Mouse (Mus musculus) forebrain, embryonic 11.5 days (tissue): ENCODE data around the gene Ghrh. TPM values are rescaled to one million over a fixed set of nuclear protein-coding genes. Genes with fewer than 3 reads are reported as not detected.
A peak's percentile ranks its signal among the peaks of the same experiment; 100 is the strongest.

Experiments used
- ATAC-seq: fragments of 200-750 bp; cut with Nextera tagmentation; replicated peaks from 2 replicates; pipeline ENCODE4 v1.8.0; 2017; ENCODE audit warnings: moderate TSS enrichment; ENCODE audit not compliant: low FRiP score
- DNase-seq: peaks from one replicate; pipeline ENCODE4 v3.0.0-alpha.2; 2017; ENCODE audit warnings: low spot score
- H3K27ac ChIP-seq: fragments of 300-500 bp; sonication (generic); 2 replicates; pipeline ENCODE4 v1.5.1; 2014; ENCODE audit warnings: low read depth, low read length
- H3K27me3 ChIP-seq: fragments of 300-500 bp; sonication (generic); 2 replicates; pipeline ENCODE4 v1.6.1; 2014; ENCODE audit warnings: mild to moderate bottlenecking, low read length, mixed read lengths; ENCODE audit not compliant: control insufficient read depth, insufficient read depth
- H3K36me3 ChIP-seq: fragments of 300-500 bp; sonication (generic); 2 replicates; pipeline ENCODE4 v1.6.1; 2014; ENCODE audit warnings: mild to moderate bottlenecking, low read length, moderate library complexity, mixed read lengths; ENCODE audit not compliant: control insufficient read depth, insufficient read depth
- H3K4me1 ChIP-seq: fragments of 300-500 bp; sonication (generic); replicated peaks from 2 replicates; pipeline ENCODE4 v1.6.1; 2014; ENCODE audit warnings: low read length, mixed read lengths; ENCODE audit not compliant: control insufficient read depth, insufficient read depth
- H3K4me2 ChIP-seq: fragments of 300-500 bp; sonication (generic); 2 replicates; pipeline ENCODE4 v1.6.1; 2014; ENCODE audit warnings: low read depth, mild to moderate bottlenecking, low read length, moderate library complexity, mixed read lengths; ENCODE audit not compliant: severe bottlenecking
- H3K4me3 ChIP-seq: fragments of 300-500 bp; sonication (generic); 2 replicates; pipeline ENCODE4 v1.5.1; 2014; ENCODE audit warnings: low read depth, low read length
- H3K9ac ChIP-seq: fragments of 300-500 bp; sonication (generic); 2 replicates; pipeline ENCODE4 v1.6.1; 2014; ENCODE audit warnings: low read length
- H3K9me3 ChIP-seq: fragments of 300-500 bp; sonication (generic); 2 replicates; pipeline ENCODE4 v1.6.1; 2016; ENCODE audit warnings: low read length, mixed read lengths; ENCODE audit not compliant: control insufficient read depth
- WGBS: fragments of 180-500 bp; shearing (Covaris S2); extraction: QIAGEN DNeasy Blood & Tissue Kit; methylation state at CpG from one replicate; pipeline ENCODE4 v1.1.7; 2014; 5-methylcytosine and 5-hydroxymethylcytosine counted together
- polyA plus RNA-seq: library from polyadenylated mRNA; unstranded; fragments of >200 nt; fragmentation: Nextera tagmentation; extraction: Ambion mirVana; gene quantifications from 2 replicates; pipeline ENCODE4 v1.2.1, GENCODE M21; 2014

Ghrh gene
- polyA plus RNA-seq, 1 experiment from 2014 or later, result 1.5 TPM

DNA sequence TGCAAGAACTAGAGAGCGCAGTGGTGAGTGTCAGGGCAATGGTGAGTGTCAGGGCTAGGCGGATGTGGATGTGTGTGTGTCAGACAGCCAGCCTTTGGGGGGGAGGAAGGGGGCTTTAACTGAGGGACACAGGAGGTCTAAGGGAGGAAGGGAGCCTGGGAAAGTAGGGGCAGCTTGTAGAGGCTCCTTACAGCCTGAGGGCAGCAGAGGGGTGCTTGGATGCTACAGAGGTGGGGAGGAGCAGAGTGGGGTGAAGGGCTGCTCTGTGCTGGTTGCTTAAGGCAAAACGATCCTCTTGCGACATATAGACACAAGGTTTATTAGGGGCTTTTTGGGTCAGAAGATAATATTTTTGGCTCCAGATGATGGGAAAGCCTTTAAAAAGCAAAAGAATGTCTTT lies 37.5 kb upstream of the Ghrh start:
- H3K9ac ChIP-seq, result no peak overlapping the region
- ATAC-seq (no peak), DNase-seq (no peak)
- no peak overlapping the region for H3K4me3 ChIP-seq
- no peaks in the 10 kb centered on the region for H3K36me3 ChIP-seq
- WGBS, result 52% methylated on average over 4 of the region's 4 CpGs
- no peaks in the 10 kb centered on the region for H3K9me3 ChIP-seq
- no peaks in the 10 kb centered on the region for H3K27me3 ChIP-seq
- no peaks in the 10 kb centered on the region for H3K4me1 ChIP-seq
- no peak overlapping the region for H3K27ac ChIP-seq
- no peak overlapping the region for H3K4me2 ChIP-seq

DNA sequence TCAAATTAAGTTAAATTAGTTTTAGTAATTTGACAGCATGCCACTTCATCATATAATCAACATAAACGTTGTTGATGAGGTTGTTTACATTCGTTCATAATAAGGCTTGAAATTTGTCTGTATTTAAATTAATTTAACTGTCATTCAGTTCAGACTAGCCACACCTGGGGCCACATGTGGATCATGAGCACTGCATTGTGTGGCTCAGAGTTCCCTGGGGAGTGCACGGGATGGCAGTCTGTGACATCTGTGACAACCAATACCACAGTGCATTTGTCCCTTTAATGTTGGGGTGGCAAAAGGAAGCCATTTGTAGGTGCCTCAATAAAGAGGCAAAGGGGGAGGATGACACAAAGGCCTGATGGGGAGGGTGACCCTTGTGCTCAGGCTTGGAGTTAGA lies 29.7 kb upstream of the Ghrh start:
- H3K4me3 ChIP-seq, result no peak overlapping the region
- no peak overlapping the region for H3K9ac ChIP-seq
- DNase-seq (no peak), ATAC-seq (no peak)
- 53% methylated on average over 3 of the region's 3 CpGs for WGBS
- H3K27ac ChIP-seq, result no peak overlapping the region
- H3K4me1 ChIP-seq, result peaks cover 11% of the 10 kb centered on the region; the same call in 1 of the 2 replicates
- H3K4me2 ChIP-seq, result no peak overlapping the region
- no peaks in the 10 kb centered on the region for H3K36me3 ChIP-seq
- H3K9me3 ChIP-seq, result no peaks in the 10 kb centered on the region
- no peaks in the 10 kb centered on the region for H3K27me3 ChIP-seq

DNA sequence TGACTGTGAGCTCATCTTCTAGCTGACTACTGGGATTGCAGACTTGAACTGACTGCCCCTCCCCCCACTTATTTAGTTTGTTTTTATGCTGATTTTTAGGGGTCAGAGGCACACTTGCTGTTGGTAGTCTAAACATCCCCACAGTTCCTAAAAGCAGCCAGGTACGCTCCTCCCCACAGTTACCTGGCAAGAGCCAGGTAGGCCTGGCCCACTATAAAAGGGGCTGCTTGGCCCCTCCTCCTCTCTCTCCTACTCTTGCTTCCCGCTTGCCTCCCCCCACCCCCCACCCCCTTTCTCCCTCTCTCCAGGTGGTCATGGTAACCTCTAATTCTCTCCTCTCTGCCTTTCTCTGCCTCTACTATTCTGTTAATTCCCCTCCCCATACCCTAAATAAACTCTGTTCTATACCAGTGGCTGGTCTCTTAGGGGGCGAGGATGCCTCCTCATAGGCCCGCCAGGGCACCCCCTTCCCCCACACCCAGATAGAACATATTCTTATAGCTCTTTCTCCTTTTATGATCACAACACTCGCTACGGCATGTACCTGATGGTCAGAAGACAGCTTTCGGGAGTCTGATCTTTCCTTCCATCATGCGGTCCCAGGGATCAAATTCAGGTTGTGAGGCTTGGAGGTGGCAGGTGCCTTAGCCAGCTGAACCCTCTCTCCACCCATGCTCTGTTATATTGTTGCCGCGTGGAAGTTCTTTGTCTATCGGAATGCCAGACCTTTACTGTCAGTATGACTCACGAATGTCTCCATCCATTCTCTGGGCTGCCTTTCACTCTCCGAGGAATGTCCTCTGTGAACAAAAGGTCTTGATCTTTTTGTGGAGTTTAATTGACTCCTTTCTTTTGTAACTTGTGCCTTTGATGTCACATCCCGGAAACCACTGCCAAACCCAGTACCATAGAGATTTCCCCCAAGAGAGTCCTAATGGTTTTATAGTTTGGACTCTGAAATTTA lies 28.8 kb upstream of the Ghrh start:
- no peak overlapping the region for H3K4me3 ChIP-seq
- H3K27ac ChIP-seq, result 0 out of 2 replicates have a peak overlapping the region, but pooled peaks have one; percentile 46
- H3K9ac ChIP-seq, result no peak overlapping the region

DNA sequence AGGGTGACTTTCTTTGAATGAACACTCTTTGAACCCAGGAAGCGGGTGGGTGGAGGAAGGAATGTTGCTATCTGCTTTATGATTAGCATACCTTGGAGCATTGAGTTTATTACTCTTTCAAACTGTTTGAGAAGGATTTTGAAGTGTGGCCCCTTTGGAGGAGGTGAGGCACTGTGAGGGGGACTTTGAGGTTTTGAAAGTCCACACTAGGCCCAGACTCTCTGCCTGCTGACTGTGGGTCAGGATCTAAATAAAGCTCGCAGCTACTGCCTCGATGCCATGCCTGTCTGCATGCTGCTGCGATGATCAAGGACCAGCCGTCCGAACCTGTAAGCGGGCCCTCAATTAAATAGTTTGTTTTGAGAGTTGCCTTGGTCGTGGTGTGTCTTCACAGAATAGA lies 27.7 kb upstream of the Ghrh start:
- ATAC-seq, result no peak
- Histone ChIP-seq H3K4me1 (peaks cover 11% of the 10 kb centered on the region; the same call in 1 of the 2 replicates), H3K27ac (no peak overlapping the region), H3K4me3 (no peak overlapping the region), H3K9ac (no peak overlapping the region), H3K4me2 (no peak overlapping the region), H3K27me3 (no peaks in the 10 kb centered on the region), H3K9me3 (no peaks in the 10 kb centered on the region), H3K36me3 (no peaks in the 10 kb centered on the region; the same call in 1 of the 2 replicates)
- no peak for DNase-seq
- 63% methylated on average over 8 of the region's 8 CpGs for WGBS

More for the DNA sequence above, 28.8 kb upstream of the Ghrh start:
- H3K27me3 ChIP-seq, result no peaks in the 10 kb centered on the region
- ATAC-seq (no peak), DNase-seq (no peak)
- peaks cover 11% of the 10 kb centered on the region; the same call in 1 of the 2 replicates for H3K4me1 ChIP-seq
- no peaks in the 10 kb centered on the region for H3K9me3 ChIP-seq
- WGBS, result 11% methylated on average over 14 of the region's 14 CpGs
- H3K4me2 ChIP-seq, result 0 out of 2 replicates have a peak overlapping the region, but pooled peaks have one; percentile 12
- H3K36me3 ChIP-seq, result no peaks in the 10 kb centered on the region; the same call in 1 of the 2 replicates

DNA sequence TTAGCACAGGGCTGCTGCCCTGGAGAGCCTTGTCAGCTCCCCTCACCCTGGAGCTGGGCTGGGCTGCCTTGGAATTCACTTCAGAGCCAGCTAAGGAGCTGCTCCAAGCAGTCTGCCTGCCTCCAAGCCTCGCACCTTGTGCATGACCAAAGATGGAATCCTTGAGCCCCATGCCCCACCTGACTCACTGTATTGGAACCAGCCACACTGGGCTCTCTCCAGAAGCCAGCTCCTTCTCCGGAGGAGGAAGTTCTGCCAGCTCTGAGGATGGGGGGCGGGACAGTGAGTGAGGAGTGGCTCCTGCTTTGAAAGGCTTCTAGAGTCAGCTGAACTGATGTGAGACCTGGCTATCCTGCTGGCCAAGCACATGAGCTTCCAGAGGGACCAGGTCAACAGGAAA lies 26.4 kb upstream of the Ghrh start:
- Histone ChIP-seq H3K4me3 (no peak overlapping the region), H3K36me3 (no peaks in the 10 kb centered on the region; the same call in 1 of the 2 replicates), H3K9me3 (no peaks in the 10 kb centered on the region), H3K27ac (no peak overlapping the region), H3K27me3 (no peaks in the 10 kb centered on the region), H3K4me1 (peaks cover 11% of the 10 kb centered on the region; the same call in 1 of the 2 replicates), H3K4me2 (no peak overlapping the region), H3K9ac (no peak overlapping the region)
- no peak for DNase-seq
- ATAC-seq, result no peak
- WGBS, result 89% methylated on average over 3 of the region's 3 CpGs

DNA sequence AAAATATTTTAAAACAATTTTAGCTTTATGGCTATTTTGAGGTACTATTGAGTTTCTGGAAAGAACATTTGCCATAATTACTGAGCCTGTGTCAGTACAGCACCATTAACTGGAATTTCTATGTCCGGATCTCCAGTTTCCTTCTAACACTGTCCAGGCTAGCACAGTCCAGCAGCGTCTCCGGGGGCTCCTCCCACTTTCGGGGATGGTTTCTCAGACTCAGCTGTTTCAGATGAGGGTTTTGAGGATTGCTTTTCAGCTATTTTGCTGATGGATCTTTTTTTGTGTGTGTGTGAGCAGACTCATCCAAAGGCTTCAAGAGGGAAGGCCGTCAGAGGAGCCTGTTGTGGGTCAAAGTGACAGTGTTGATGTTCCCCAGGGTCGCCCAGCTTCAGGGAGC lies 24.4 kb upstream of the Ghrh start:
- H3K4me2 ChIP-seq, result no peak overlapping the region
- 88% methylated on average over 6 of the region's 6 CpGs for WGBS
- no peaks in the 10 kb centered on the region; the same call in 1 of the 2 replicates for H3K36me3 ChIP-seq
- H3K9me3 ChIP-seq, result no peaks in the 10 kb centered on the region
- H3K27me3 ChIP-seq, result no peaks in the 10 kb centered on the region
- ATAC-seq (no peak), DNase-seq (no peak)
- H3K4me3 ChIP-seq, result no peak overlapping the region
- H3K9ac ChIP-seq, result no peak overlapping the region
- H3K27ac ChIP-seq, result no peak overlapping the region
- H3K4me1 ChIP-seq, result peaks cover 11% of the 10 kb centered on the region

DNA sequence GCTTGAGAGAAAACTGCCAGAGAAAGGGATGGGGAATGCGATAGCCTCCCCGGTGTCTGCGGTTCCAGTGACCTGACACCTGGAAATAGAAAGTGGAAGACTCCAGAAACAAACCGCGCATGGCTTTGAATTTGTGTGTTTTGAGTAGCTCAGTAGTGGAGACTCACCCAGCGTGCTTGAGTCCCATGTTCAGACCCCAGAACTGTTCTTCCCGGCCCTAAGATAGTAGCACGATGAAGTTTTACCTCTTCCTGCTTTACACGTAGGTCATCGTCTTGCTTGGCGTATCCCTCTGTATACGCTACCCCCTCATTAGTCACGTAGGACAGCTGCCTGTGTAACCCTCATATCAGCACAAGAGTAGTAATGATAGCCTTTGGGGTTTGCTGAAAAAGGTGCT lies 20.7 kb upstream of the Ghrh start:
- Histone ChIP-seq H3K4me2 (peak overlapping the region; percentile 91), H3K9me3 (no peaks in the 10 kb centered on the region), H3K36me3 (no peaks in the 10 kb centered on the region; the same call in 1 of the 2 replicates), H3K27me3 (no peaks in the 10 kb centered on the region), H3K4me1 (no peaks in the 10 kb centered on the region; the same call in none of the 2 replicates), H3K4me3 (peak overlapping the region; percentile 71), H3K27ac (peak overlapping the region; percentile 82), H3K9ac (peak overlapping the region; percentile 98)
- ATAC-seq (no peak), DNase-seq (no peak)
- 12% methylated on average over 13 of the region's 13 CpGs for WGBS

DNA sequence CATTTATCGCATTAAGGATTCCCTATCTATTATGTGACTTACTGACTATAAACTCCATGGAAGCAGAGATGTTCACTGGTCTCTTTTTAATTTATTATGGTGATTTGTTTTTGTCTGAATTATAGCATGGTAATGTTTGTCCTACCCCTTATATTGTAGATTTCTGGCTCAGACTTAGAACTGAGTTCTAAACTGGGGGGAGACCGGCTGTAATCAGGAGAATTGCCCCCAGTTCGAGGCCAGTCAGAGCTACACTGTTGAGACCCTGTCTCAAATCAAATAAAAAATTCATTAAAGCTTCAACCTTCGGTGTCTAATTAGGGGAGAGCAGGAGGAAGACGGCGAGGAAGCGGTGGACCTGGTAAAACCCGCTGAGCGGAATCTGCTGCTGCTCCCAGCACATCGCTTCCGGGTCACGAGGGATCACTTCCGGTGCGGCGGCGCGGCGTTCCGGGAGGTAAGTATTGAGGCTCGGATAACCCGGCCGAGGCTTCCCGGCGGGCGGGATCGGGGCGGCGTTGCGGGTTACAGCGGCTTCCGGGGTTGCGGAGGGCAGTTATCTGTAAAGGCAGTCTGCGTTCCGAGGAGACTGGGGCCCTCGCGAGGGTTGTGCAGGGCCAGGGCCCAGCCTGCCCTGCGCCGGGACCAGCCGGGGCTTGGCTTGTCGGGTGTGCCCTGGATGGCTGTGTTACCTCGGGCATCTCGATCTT lies 20.0 kb upstream of the Ghrh start, which contains the start of gene Manbal:
Manbal (plus strand) TSS at position 411 of the 710 bp plus-strand sequence.
- DNase-seq (peak; percentile 96), ATAC-seq (peak; percentile 90)
- peak within 1 kb of the TSS; percentile 71 for H3K4me3 ChIP-seq
- H3K27ac ChIP-seq, result peak within 1 kb of the TSS; percentile 82
- WGBS, result 5% methylated on average over 42 of the region's 42 CpGs
- peak within 1 kb of the TSS; percentile 91 for H3K4me2 ChIP-seq
- peak within 1 kb of the TSS; percentile 98 for H3K9ac ChIP-seq
- H3K27me3 ChIP-seq, result no peaks in the 10 kb centered on the region
- H3K9me3 ChIP-seq, result no peaks in the 10 kb centered on the region
- no peaks in the 10 kb centered on the region; the same call in 1 of the 2 replicates for H3K36me3 ChIP-seq
- no peaks in the 10 kb centered on the region; the same call in none of the 2 replicates for H3K4me1 ChIP-seq
